Mouse (Mus musculus): Measurements from ENCODE around the gene Atp1b1. TPM values are rescaled to one million over a fixed set of nuclear protein-coding genes. Genes with fewer than 3 reads are reported as not detected.

Gene Atp1b1
- polyA plus RNA-seq, 1 experiment from 2014 or later, result 2.6 TPM

DNA sequence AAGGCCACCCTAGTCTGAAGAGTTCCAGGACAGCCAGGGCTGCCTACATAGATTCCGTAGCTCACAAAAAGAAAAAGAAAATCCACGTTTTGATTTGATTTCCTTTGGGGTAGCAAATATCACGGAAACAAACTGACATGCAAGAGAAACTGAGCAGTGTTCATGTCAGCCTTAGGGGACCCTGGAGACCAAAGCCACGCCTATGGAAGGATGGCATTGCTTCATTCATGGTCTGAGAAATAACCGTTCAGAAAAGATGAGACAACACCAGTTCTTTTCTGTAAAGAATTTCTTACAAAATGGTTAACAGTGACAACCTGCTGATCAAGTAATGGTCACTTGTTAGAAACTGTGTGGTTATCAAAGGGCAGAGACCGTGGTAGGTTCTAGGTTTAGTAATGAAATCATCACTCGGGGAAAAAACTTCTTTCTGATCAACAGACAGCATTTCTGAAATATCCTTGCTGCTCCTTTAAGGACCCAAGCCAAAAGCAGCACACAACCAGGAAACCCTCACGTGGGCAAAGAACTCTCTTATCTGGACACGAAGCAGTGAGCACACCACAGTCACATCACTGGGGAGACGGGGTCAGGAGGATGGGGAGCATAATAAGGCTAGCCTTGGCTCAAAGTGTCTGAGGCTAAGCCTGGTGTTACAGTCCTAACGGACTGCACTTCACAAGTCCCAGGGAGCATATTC is 17.3 kb downstream of the Atp1b1 start:
- no peaks in the 10 kb centered on the region for H3K4me1 ChIP-seq (ENCODE audit: control insufficient read depth, insufficient read depth, low read length)
- no peak overlapping the region for H3K4me3 ChIP-seq (ENCODE audit: low read depth, low read length)
- ATAC-seq (ENCODE audit: insufficient number of reproducible peaks, low FRiP score, low TSS enrichment, low read depth) (no peak), DNase-seq (ENCODE audit: low spot score) (no peak)
- H3K27me3 ChIP-seq (ENCODE audit: control insufficient read depth, insufficient read depth, low read length), result no peaks in the 10 kb centered on the region
- 0 out of 2 replicates have a peak, but pooled peaks cover 2% of the 10 kb centered on the region for H3K36me3 ChIP-seq (ENCODE audit: control insufficient read depth, insufficient read depth, low read length)
- no peak overlapping the region for H3K4me2 ChIP-seq (ENCODE audit: low read depth, severe bottlenecking)
- H3K9ac ChIP-seq (ENCODE audit: low read length), result no peak overlapping the region
- no peak overlapping the region for H3K27ac ChIP-seq (replicated peaks; ENCODE audit: low read depth, low read length)
- 87% methylated on average over 11 of the region's 11 CpGs for WGBS
- no peaks in the 10 kb centered on the region for H3K9me3 ChIP-seq (ENCODE audit: control insufficient read depth, low read length)

DNA sequence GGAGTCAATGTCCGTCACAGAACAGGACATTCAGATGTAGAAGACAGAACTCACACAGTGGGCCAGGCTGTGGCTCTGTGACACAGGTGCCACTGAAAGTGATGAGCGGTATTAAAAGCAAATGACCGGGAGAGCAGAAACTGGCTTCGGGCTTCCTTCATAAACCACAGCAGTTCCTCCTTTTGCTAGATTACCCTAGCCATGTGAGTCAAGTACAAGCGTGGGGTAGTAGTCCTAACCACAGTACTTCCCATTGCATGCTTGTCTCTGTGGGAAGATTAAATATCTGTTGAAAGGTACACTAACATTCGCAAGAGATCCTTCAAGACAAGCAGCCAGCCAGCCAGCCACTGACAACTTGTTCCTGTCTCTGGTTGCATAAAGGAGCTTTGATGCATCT is 17.9 kb downstream of the Atp1b1 start:
- Histone ChIP-seq H3K9me3 (ENCODE audit: control insufficient read depth, low read length) (no peaks in the 10 kb centered on the region), H3K27ac (replicated peaks; ENCODE audit: low read depth, low read length) (no peak overlapping the region), H3K4me1 (ENCODE audit: control insufficient read depth, insufficient read depth, low read length) (no peaks in the 10 kb centered on the region), H3K4me2 (ENCODE audit: low read depth, severe bottlenecking) (no peak overlapping the region), H3K9ac (ENCODE audit: low read length) (no peak overlapping the region), H3K4me3 (ENCODE audit: low read depth, low read length) (no peak overlapping the region), H3K27me3 (ENCODE audit: control insufficient read depth, insufficient read depth, low read length) (no peaks in the 10 kb centered on the region), H3K36me3 (ENCODE audit: control insufficient read depth, insufficient read depth, low read length) (0 out of 2 replicates have a peak, but pooled peaks cover 2% of the 10 kb centered on the region)
- no peak for DNase-seq (ENCODE audit: low spot score)
- WGBS, result 92% methylated on average over 6 of the region's 6 CpGs
- no peak for ATAC-seq (ENCODE audit: insufficient number of reproducible peaks, low FRiP score, low TSS enrichment, low read depth)

DNA sequence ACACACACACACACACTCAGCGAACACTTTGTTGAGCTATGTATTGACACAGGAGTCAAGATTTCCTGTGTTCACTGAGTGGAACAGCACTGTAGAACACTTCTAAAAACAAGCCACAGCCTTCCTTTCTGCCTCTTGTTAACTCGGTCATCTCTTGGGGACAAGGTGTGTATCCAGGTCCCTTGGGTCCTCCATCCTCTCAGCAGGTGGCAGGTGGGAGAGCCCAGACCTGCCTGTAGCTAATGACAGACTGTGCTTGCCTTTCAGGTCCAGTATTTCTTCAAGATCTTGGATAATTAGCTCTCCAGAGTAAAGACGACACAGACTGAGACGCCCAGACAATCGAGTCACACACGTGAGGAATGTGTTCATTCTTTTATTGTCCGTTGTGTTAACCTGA is 21.4 kb downstream of the Atp1b1 start:
- no peaks in the 10 kb centered on the region for H3K27me3 ChIP-seq (ENCODE audit: control insufficient read depth, insufficient read depth, low read length)
- no peak overlapping the region for H3K9ac ChIP-seq (ENCODE audit: low read length)
- WGBS, result 91% methylated on average over 7 of the region's 7 CpGs
- H3K36me3 ChIP-seq (ENCODE audit: control insufficient read depth, insufficient read depth, low read length), result 0 out of 2 replicates have a peak, but pooled peaks cover 2% of the 10 kb centered on the region
- H3K4me3 ChIP-seq (ENCODE audit: low read depth, low read length), result no peak overlapping the region
- DNase-seq (ENCODE audit: low spot score) (no peak), ATAC-seq (ENCODE audit: insufficient number of reproducible peaks, low FRiP score, low TSS enrichment, low read depth) (no peak)
- no peaks in the 10 kb centered on the region for H3K9me3 ChIP-seq (ENCODE audit: control insufficient read depth, low read length)
- no peak overlapping the region for H3K27ac ChIP-seq (replicated peaks; ENCODE audit: low read depth, low read length)
- H3K4me2 ChIP-seq (ENCODE audit: low read depth, severe bottlenecking), result no peak overlapping the region
- no peaks in the 10 kb centered on the region for H3K4me1 ChIP-seq (ENCODE audit: control insufficient read depth, insufficient read depth, low read length)

DNA sequence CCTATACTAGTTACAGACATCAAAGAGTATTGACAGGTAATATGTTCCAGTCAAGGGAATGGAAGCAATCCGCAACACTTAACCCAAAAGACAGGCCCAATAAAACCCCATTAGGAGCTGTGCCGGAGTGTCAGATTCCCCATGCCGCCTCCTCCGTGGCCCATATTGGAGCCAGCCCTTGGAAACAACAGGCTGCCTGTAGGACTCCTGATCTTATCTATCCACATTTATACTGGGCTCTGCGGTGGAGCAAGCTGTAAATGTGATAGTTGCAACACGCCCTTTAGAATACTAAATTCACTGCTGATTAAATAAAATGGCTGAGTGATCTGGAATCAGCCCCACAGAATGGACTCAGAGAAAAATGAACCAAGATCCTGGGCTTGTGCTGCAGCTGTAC is 24.1 kb downstream of the Atp1b1 start:
- H3K4me2 ChIP-seq (ENCODE audit: low read depth, severe bottlenecking), result no peak overlapping the region
- H3K9ac ChIP-seq (ENCODE audit: low read length), result no peak overlapping the region
- no peak overlapping the region for H3K27ac ChIP-seq (replicated peaks; ENCODE audit: low read depth, low read length)
- no peaks in the 10 kb centered on the region for H3K27me3 ChIP-seq (ENCODE audit: control insufficient read depth, insufficient read depth, low read length)
- no peaks in the 10 kb centered on the region for H3K4me1 ChIP-seq (ENCODE audit: control insufficient read depth, insufficient read depth, low read length)
- DNase-seq (ENCODE audit: low spot score) (no peak), ATAC-seq (ENCODE audit: insufficient number of reproducible peaks, low FRiP score, low TSS enrichment, low read depth) (no peak)
- 14% methylated on average over 6 of the region's 6 CpGs for WGBS
- no peak overlapping the region for H3K4me3 ChIP-seq (ENCODE audit: low read depth, low read length)
- no peaks in the 10 kb centered on the region for H3K9me3 ChIP-seq (ENCODE audit: control insufficient read depth, low read length)
- 0 out of 2 replicates have a peak, but pooled peaks cover 2% of the 10 kb centered on the region for H3K36me3 ChIP-seq (ENCODE audit: control insufficient read depth, insufficient read depth, low read length)

DNA sequence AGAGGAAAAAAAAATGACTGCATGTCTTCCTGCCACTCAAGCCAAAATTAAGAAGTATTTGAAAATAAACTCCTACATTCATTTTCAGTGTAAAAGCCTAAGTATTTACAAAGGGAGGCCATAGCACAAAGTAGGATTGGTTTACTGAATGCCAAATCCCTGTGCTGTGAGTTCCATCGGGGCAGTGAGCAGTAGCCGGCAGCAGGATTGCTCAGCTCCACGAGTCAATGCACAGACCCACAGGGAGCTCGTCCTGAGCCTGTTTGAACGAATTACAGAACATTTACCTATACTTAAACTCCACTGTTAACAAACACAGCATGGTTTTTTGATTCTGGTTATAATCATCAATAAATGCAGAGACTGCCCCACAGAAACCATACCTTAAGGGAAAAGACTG is 25.5 kb downstream of the Atp1b1 start:
- Histone ChIP-seq H3K4me3 (ENCODE audit: low read depth, low read length) (no peak overlapping the region), H3K4me1 (ENCODE audit: control insufficient read depth, insufficient read depth, low read length) (no peaks in the 10 kb centered on the region), H3K9me3 (ENCODE audit: control insufficient read depth, low read length) (no peaks in the 10 kb centered on the region), H3K27ac (replicated peaks; ENCODE audit: low read depth, low read length) (no peak overlapping the region), H3K4me2 (ENCODE audit: low read depth, severe bottlenecking) (no peak overlapping the region), H3K9ac (ENCODE audit: low read length) (no peak overlapping the region), H3K36me3 (ENCODE audit: control insufficient read depth, insufficient read depth, low read length) (no peaks in the 10 kb centered on the region), H3K27me3 (ENCODE audit: control insufficient read depth, insufficient read depth, low read length) (no peaks in the 10 kb centered on the region)
- ATAC-seq (ENCODE audit: insufficient number of reproducible peaks, low FRiP score, low TSS enrichment, low read depth) (no peak), DNase-seq (ENCODE audit: low spot score) (no peak)
- WGBS, result 64% methylated on average over 5 of the region's 5 CpGs

DNA sequence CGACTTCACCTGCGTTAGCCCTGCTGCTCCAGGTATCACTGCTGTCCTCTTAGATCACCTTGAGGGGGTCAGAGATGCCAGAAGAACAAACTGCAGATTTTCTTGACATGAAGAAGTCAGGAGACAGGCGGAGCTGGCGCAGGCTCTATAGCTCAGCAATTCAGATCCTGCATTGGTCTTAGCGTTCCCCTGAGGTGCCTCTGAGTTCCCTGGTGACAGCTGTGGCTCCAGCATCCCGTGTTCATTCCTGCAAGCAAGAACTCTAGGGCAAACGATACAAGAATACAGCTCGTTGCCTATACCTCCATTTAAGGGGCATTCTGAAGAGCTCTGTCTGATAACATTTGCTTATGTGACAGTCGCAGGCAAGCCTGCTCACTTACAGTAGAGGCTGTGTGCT is 29.5 kb downstream of the Atp1b1 start:
- no peak for ATAC-seq (ENCODE audit: insufficient number of reproducible peaks, low FRiP score, low TSS enrichment, low read depth)
- DNase-seq (ENCODE audit: low spot score), result no peak

DNA sequence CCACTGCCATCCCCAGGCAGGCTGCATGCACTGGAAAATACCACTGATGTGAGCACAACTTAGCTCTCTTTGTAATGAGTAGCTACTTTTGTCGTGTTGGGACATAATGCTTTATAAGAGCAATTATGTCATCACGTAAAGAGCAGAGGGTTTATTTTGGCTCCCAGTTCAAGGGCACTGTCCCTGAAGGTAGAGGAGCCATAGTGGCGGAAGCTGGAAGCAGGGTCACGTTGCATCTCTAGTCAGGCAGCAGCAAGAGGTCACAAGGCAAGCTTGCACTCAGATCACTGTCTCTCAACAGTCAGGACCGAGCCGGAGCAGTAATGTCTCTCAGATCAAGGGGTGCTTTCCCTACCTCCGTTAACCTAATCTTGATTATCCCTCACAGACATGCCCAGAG is 30.4 kb downstream of the Atp1b1 start:
- Histone ChIP-seq H3K4me1 (ENCODE audit: control insufficient read depth, insufficient read depth, low read length) (no peaks in the 10 kb centered on the region), H3K4me3 (ENCODE audit: low read depth, low read length) (no peak overlapping the region), H3K9me3 (ENCODE audit: control insufficient read depth, low read length) (no peaks in the 10 kb centered on the region), H3K27me3 (ENCODE audit: control insufficient read depth, insufficient read depth, low read length) (no peaks in the 10 kb centered on the region), H3K27ac (replicated peaks; ENCODE audit: low read depth, low read length) (no peak overlapping the region), H3K36me3 (ENCODE audit: control insufficient read depth, insufficient read depth, low read length) (no peaks in the 10 kb centered on the region), H3K4me2 (ENCODE audit: low read depth, severe bottlenecking) (no peak overlapping the region), H3K9ac (ENCODE audit: low read length) (no peak overlapping the region)
- 76% methylated on average over 7 of the region's 7 CpGs for WGBS
- ATAC-seq (ENCODE audit: insufficient number of reproducible peaks, low FRiP score, low TSS enrichment, low read depth) (no peak), DNase-seq (ENCODE audit: low spot score) (no peak)

More for the DNA sequence above, 29.5 kb downstream of the Atp1b1 start:
- H3K9ac ChIP-seq (ENCODE audit: low read length), result no peak overlapping the region
- no peaks in the 10 kb centered on the region for H3K4me1 ChIP-seq (ENCODE audit: control insufficient read depth, insufficient read depth, low read length)
- no peak overlapping the region for H3K4me2 ChIP-seq (ENCODE audit: low read depth, severe bottlenecking)
- H3K27ac ChIP-seq (replicated peaks; ENCODE audit: low read depth, low read length), result no peak overlapping the region
- no peaks in the 10 kb centered on the region for H3K36me3 ChIP-seq (ENCODE audit: control insufficient read depth, insufficient read depth, low read length)
- no peak overlapping the region for H3K4me3 ChIP-seq (ENCODE audit: low read depth, low read length)
- WGBS, result 88% methylated on average over 9 of the region's 9 CpGs
- no peaks in the 10 kb centered on the region for H3K9me3 ChIP-seq (ENCODE audit: control insufficient read depth, low read length)
- H3K27me3 ChIP-seq (ENCODE audit: control insufficient read depth, insufficient read depth, low read length), result no peaks in the 10 kb centered on the region

DNA sequence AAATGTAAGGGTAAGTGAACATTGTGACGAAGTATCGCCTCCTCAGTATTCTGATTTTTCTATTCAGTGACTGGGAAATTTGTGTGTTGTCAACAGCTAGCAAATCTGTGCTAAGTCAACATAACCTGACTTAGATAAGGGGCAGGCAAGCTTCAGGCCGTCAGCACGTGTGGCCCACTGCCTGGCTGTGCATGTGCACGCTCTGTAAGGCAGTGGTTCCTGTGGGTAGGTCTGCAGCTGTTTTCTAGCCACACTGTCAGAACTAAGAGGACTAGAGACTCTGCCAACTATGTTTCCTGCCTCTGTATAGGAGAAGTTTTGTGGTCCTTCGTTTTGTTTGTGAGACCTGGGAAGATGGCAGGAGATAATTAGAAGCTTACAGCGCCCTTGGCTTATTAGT is 31.9 kb downstream of the Atp1b1 start:
- ATAC-seq (ENCODE audit: insufficient number of reproducible peaks, low FRiP score, low TSS enrichment, low read depth) (no peak), DNase-seq (ENCODE audit: low spot score) (no peak)
- no peak overlapping the region for H3K4me2 ChIP-seq (ENCODE audit: low read depth, severe bottlenecking)
- no peak overlapping the region for H3K9ac ChIP-seq (ENCODE audit: low read length)
- H3K9me3 ChIP-seq (ENCODE audit: control insufficient read depth, low read length), result no peaks in the 10 kb centered on the region
- 87% methylated on average over 7 of the region's 7 CpGs for WGBS
- H3K27ac ChIP-seq (replicated peaks; ENCODE audit: low read depth, low read length), result no peak overlapping the region
- no peak overlapping the region for H3K4me3 ChIP-seq (ENCODE audit: low read depth, low read length)
- no peaks in the 10 kb centered on the region for H3K4me1 ChIP-seq (ENCODE audit: control insufficient read depth, insufficient read depth, low read length)
- H3K27me3 ChIP-seq (ENCODE audit: control insufficient read depth, insufficient read depth, low read length), result no peaks in the 10 kb centered on the region
- no peaks in the 10 kb centered on the region for H3K36me3 ChIP-seq (ENCODE audit: control insufficient read depth, insufficient read depth, low read length)
